Mouse (Mus musculus): ENCODE results near the gene Lclat1. TPM values are rescaled to one million over a fixed set of nuclear protein-coding genes. Genes with fewer than 3 reads are reported as not detected.

Lclat1 gene
- polyA plus RNA-seq, 2 experiments = 12.1 to 14.9 TPM

- WGBS = 83% methylated on average over 11 of the region's 11 CpGs
- no peak overlapping the region for H3K4me3 ChIP-seq (replicated peaks; ENCODE audit: low read length)
- no peak for DNase-seq (ENCODE audit: low spot score)
- ATAC-seq (ENCODE audit: low FRiP score, low read depth) = no peak
- TF ChIP-seq POLR2A (IDR thresholded peaks at IDR 0.05; ENCODE audit: borderline replicate concordance, extremely low read depth, insufficient read depth, insufficient read length) = no peak
- no peak overlapping the region for H3K27ac ChIP-seq (replicated peaks; ENCODE audit: low read depth, low read length)
- H3K4me1 ChIP-seq (ENCODE audit: control insufficient read depth, insufficient read depth, low read length) = peaks cover 13% of the 10 kb centered on the region
- H3K9ac ChIP-seq (ENCODE audit: low read depth, low read length, severe bottlenecking) = no peak overlapping the region
- H3K36me3 ChIP-seq (ENCODE audit: control insufficient read depth, insufficient read depth, low read length) = no peaks in the 10 kb centered on the region
- H3K27me3 ChIP-seq (ENCODE audit: control insufficient read depth, insufficient read depth, low read length) = no peaks in the 10 kb centered on the region
- H3K9me3 ChIP-seq (ENCODE audit: control insufficient read depth, low read length) = no peaks in the 10 kb centered on the region
- no peak overlapping the region for H3K4me2 ChIP-seq (replicated peaks; ENCODE audit: low read depth, low read length, severe bottlenecking)
These were observed 121.8 kb downstream of the Lclat1 start for GRCm38 (mm10) chr17:73229445-73230155.

- Histone ChIP-seq H3K4me1 (ENCODE audit: control insufficient read depth, insufficient read depth, low read length) (peaks cover 4% of the 10 kb centered on the region; the same call in 1 of the 2 replicates), H3K36me3 (ENCODE audit: control insufficient read depth, insufficient read depth, low read length) (no peaks in the 10 kb centered on the region), H3K9ac (ENCODE audit: low read depth, low read length, severe bottlenecking) (no peak overlapping the region), H3K27ac (replicated peaks; ENCODE audit: low read depth, low read length) (no peak overlapping the region), H3K4me2 (replicated peaks; ENCODE audit: low read depth, low read length, severe bottlenecking) (no peak overlapping the region), H3K27me3 (ENCODE audit: control insufficient read depth, insufficient read depth, low read length) (no peaks in the 10 kb centered on the region), H3K4me3 (replicated peaks; ENCODE audit: low read length) (no peak overlapping the region), H3K9me3 (ENCODE audit: control insufficient read depth, low read length) (no peaks in the 10 kb centered on the region)
- no peak for DNase-seq (ENCODE audit: low spot score)
- WGBS = 92% methylated on average over 12 of the region's 12 CpGs
- TF ChIP-seq POLR2A (IDR thresholded peaks at IDR 0.05; ENCODE audit: borderline replicate concordance, extremely low read depth, insufficient read depth, insufficient read length) = no peak
- no peak for ATAC-seq (ENCODE audit: low FRiP score, low read depth)
These were observed 122.7 kb downstream of the Lclat1 start for GRCm38 (mm10) chr17:73230340-73230989.

- Histone ChIP-seq H3K4me1 (ENCODE audit: control insufficient read depth, insufficient read depth, low read length) (no peaks in the 10 kb centered on the region), H3K27ac (replicated peaks; ENCODE audit: low read depth, low read length) (no peak overlapping the region), H3K4me2 (replicated peaks; ENCODE audit: low read depth, low read length, severe bottlenecking) (no peak overlapping the region), H3K4me3 (replicated peaks; ENCODE audit: low read length) (no peak overlapping the region), H3K9me3 (ENCODE audit: control insufficient read depth, low read length) (no peaks in the 10 kb centered on the region), H3K9ac (ENCODE audit: low read depth, low read length, severe bottlenecking) (no peak overlapping the region), H3K36me3 (ENCODE audit: control insufficient read depth, insufficient read depth, low read length) (no peaks in the 10 kb centered on the region), H3K27me3 (ENCODE audit: control insufficient read depth, insufficient read depth, low read length) (no peaks in the 10 kb centered on the region)
- 90% methylated on average over 1 of the region's 1 CpGs for WGBS
- ATAC-seq (ENCODE audit: low FRiP score, low read depth) = no peak
- no peak for TF ChIP-seq POLR2A (IDR thresholded peaks at IDR 0.05; ENCODE audit: borderline replicate concordance, extremely low read depth, insufficient read depth, insufficient read length)
- no peak for DNase-seq (ENCODE audit: low spot score)
These were observed 123.6 kb downstream of the Lclat1 start for GRCm38 (mm10) chr17:73231337-73231736.

GRCm38 (mm10) chr17:73232593-73232992, 124.8 kb downstream of the Lclat1 start:
- WGBS = 86% methylated on average over 2 of the region's 2 CpGs
- no peak for TF ChIP-seq POLR2A (IDR thresholded peaks at IDR 0.05; ENCODE audit: borderline replicate concordance, extremely low read depth, insufficient read depth, insufficient read length)

GRCm38 (mm10) chr17:73233975-73234374, 126.2 kb downstream of the Lclat1 start:
- Histone ChIP-seq H3K27me3 (ENCODE audit: control insufficient read depth, insufficient read depth, low read length) (no peaks in the 10 kb centered on the region), H3K36me3 (ENCODE audit: control insufficient read depth, insufficient read depth, low read length) (no peaks in the 10 kb centered on the region), H3K4me3 (replicated peaks; ENCODE audit: low read length) (no peak overlapping the region), H3K9me3 (ENCODE audit: control insufficient read depth, low read length) (no peaks in the 10 kb centered on the region), H3K4me2 (replicated peaks; ENCODE audit: low read depth, low read length, severe bottlenecking) (no peak overlapping the region), H3K4me1 (ENCODE audit: control insufficient read depth, insufficient read depth, low read length) (no peaks in the 10 kb centered on the region), H3K27ac (replicated peaks; ENCODE audit: low read depth, low read length) (no peak overlapping the region), H3K9ac (ENCODE audit: low read depth, low read length, severe bottlenecking) (no peak overlapping the region)
- DNase-seq (ENCODE audit: low spot score) (no peak), ATAC-seq (ENCODE audit: low FRiP score, low read depth) (no peak)
- TF ChIP-seq POLR2A (IDR thresholded peaks at IDR 0.05; ENCODE audit: borderline replicate concordance, extremely low read depth, insufficient read depth, insufficient read length) = no peak
- 97% methylated on average over 1 of the region's 1 CpGs for WGBS

More at GRCm38 (mm10) chr17:73232593-73232992, 124.8 kb downstream of the Lclat1 start:
- H3K9ac ChIP-seq (ENCODE audit: low read depth, low read length, severe bottlenecking) = no peak overlapping the region
- H3K4me2 ChIP-seq (replicated peaks; ENCODE audit: low read depth, low read length, severe bottlenecking) = no peak overlapping the region
- no peak for DNase-seq (ENCODE audit: low spot score)
- H3K9me3 ChIP-seq (ENCODE audit: control insufficient read depth, low read length) = no peaks in the 10 kb centered on the region
- no peaks in the 10 kb centered on the region for H3K4me1 ChIP-seq (ENCODE audit: control insufficient read depth, insufficient read depth, low read length)
- no peak overlapping the region for H3K4me3 ChIP-seq (replicated peaks; ENCODE audit: low read length)
- ATAC-seq (ENCODE audit: low FRiP score, low read depth) = no peak
- no peaks in the 10 kb centered on the region for H3K36me3 ChIP-seq (ENCODE audit: control insufficient read depth, insufficient read depth, low read length)
- H3K27ac ChIP-seq (replicated peaks; ENCODE audit: low read depth, low read length) = no peak overlapping the region
- no peaks in the 10 kb centered on the region for H3K27me3 ChIP-seq (ENCODE audit: control insufficient read depth, insufficient read depth, low read length)

Measured in limb, embryonic 14.5 days (tissue).